Mouse (Mus musculus) v-Abl transformed pro-B cells (cell line): ENCODE results near the gene Dhx58.
"Not testable (repeated sequence)": the region's sequence is repeated elsewhere in the genome, so short reads cannot be mapped to it uniquely, and the experiment has no call there.

Experiments used
- in situ Hi-C, 2 experiments: fragments of 400-800 bp; cut with MboI; formaldehyde crosslinking; loops; one replicate each; pipeline ENCODE4 v1.15.1; 2025; ENCODE audit not compliant: unreplicated experiment in 2 of 2

Dhx58 gene

DNA sequence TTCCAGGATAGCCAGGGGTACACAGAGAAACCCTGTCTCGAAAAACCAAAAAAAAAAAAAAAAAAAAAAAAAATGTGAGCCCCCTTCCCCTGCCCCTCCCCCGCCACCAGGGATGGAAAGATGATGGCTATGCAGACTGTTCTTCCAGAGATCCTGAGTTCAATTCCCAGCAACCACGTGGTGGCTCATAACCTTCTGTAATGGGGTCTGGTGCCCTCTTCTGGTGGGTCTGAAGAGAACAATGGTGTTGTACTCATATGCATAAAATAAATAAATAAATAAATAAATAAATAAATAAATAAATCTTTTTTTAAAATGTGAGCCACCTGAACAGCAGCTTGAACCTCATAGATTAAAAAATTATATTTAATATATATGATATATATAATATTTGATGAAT, 48.5 kb downstream of the Dhx58 start:
- in situ Hi-C loops = not testable (repeated sequence)

DNA sequence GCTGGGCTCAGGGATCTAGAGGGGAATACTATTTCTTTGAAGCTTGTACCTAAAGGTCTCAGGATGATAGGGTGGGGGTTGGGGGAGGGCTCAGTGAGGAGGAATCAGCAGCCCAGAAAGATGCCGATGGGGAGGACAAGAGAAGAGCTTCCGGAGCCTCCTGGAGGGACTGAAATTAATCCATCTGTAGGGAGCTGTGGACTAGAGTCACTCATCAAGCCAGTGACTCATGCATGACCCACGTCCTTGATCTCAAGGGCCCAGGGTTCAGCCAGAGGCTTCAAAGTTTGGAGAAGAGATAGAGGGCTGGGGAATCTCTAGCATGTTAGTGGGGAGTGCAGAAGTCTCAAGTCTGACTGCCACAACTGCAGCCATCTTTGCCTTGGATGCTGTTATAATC, 52.3 kb downstream of the Dhx58 start:
- in situ Hi-C loops = no loop called here

DNA sequence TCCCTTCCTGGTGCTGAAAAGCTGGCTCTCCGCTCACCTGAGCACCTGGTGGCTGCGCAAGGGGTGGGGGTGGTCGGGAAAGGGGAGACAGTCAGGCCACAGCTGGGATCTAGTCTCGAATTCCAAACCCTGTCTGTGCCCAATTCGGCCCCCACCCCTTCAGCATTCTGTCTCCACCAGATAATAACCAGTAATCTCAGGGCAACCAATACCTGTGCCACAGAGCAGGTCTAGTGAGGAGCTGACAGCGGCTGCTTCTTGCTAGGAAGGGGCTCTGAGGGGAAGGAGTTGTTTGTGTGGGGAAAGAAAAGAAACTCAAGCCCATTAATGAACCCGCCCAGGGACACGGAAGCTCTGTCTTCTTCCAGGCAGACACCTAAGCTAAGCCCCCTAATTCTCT, 52.9 kb downstream of the Dhx58 start:
- in situ Hi-C loops = no loop called here

DNA sequence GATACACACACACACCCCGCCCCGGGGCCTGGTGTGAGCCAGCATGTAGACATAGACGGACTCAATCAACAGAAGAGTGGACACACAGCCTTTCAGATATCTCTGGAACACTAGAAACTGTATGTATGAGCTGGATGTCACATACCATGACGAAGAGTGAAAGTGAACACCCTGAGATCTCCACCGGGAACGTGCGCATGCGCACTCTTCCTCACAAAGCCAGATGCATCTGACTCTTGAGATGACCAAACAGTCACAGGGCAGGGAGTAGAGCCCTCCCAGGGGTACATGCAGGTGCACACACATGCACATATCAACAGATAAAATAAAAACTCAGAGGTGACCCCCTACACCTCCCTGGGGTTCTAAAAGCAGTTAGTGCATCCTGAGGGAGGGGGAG, 55.7 kb downstream of the Dhx58 start:
- in situ Hi-C loops = no loop called here

DNA sequence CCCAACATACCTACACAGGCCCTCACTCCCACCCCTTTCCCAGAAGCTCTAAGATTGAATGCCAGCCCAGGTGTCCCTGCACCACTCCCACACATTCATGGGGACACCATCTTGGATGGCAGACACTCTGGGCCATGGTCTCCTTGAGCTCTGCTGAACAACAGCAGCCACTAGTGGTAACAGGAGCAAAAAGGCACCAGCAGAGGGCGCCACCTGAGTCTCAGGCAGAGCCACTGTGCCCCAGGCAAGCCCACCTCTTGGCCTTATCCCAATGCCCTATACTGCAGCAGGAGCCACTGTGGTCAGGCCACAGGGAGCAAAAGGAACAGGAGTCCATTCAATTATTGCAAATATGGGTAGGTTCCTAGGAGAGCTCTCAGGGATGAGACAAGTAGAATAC, 57.8 kb downstream of the Dhx58 start:
- in situ Hi-C loops = no loop called here
